Mouse (Mus musculus) forebrain, postnatal 0 days (tissue): Measurements from ENCODE around the gene Piezo1. TPM values are rescaled to one million over a fixed set of nuclear protein-coding genes. Genes with fewer than 3 reads are reported as not detected.

ENCODE experiments used
- ATAC-seq: fragments of 200-750 bp; cut with Nextera tagmentation; 2 replicates; pipeline ENCODE4 v1.8.0; 2017; ENCODE audit warnings: mild to moderate bottlenecking, moderate library complexity
- DNase-seq: peaks from one replicate; pipeline ENCODE4 v3.0.0-alpha.2; 2015
- H3K27ac ChIP-seq: fragments of 300-500 bp; sonication (generic); 2 replicates; pipeline ENCODE4 v1.5.1; 2014; ENCODE audit warnings: low read depth, mild to moderate bottlenecking, antibody characterized with exemption, low read length, moderate library complexity, mixed read lengths
- H3K27me3 ChIP-seq: fragments of 300-500 bp; sonication (generic); 2 replicates; pipeline ENCODE4 v1.6.1; 2014; ENCODE audit warnings: mild to moderate bottlenecking, low read length, mixed read lengths; ENCODE audit not compliant: insufficient read depth
- H3K36me3 ChIP-seq: fragments of 300-500 bp; sonication (generic); 2 replicates; pipeline ENCODE4 v1.6.1; 2014; ENCODE audit warnings: mild to moderate bottlenecking, moderate library complexity; ENCODE audit not compliant: insufficient read depth
- H3K4me1 ChIP-seq: fragments of 300-500 bp; sonication (generic); 2 replicates; pipeline ENCODE4 v1.6.1; 2014; ENCODE audit warnings: antibody characterized with exemption; ENCODE audit not compliant: insufficient read depth
- H3K4me2 ChIP-seq: fragments of 300-500 bp; sonication (generic); 2 replicates; pipeline ENCODE4 v1.6.1; 2014; ENCODE audit warnings: low read depth, mild to moderate bottlenecking, moderate library complexity
- H3K4me3 ChIP-seq: fragments of 300-500 bp; sonication (generic); 2 replicates; pipeline ENCODE4 v1.5.1; 2014; ENCODE audit warnings: low read depth, low read length, mixed read lengths
- H3K9ac ChIP-seq: fragments of 300-500 bp; sonication (generic); 2 replicates; pipeline ENCODE4 v1.6.1; 2014; ENCODE audit warnings: mild to moderate bottlenecking
- H3K9me3 ChIP-seq: fragments of 300-500 bp; sonication (generic); 2 replicates; pipeline ENCODE4 v1.6.1; 2016; ENCODE audit warnings: low read length
- CTCF ChIP-seq: sonication (generic); IDR thresholded peaks from 2 replicates; pipeline ENCODE4 v1.5.1; 2016; ENCODE audit warnings: antibody characterized with exemption, control low read depth, low read depth
- WGBS: fragments of 180-500 bp; shearing (Covaris S2); extraction: QIAGEN DNeasy Blood & Tissue Kit; methylation state at CpG from one replicate; pipeline ENCODE4 v1.1.7; 2014; 5-methylcytosine and 5-hydroxymethylcytosine counted together
- polyA plus RNA-seq: library from polyadenylated mRNA; unstranded; fragments of >200 nt; fragmentation: Nextera tagmentation; extraction: Ambion mirVana; gene quantifications from 2 replicates; pipeline ENCODE4 v1.2.1, GENCODE M21; 2015
- total RNA-seq: library from RNA; depleted of rRNA; stranded (reverse); fragments of >200 nt; gene quantifications from 2 replicates; pipeline ENCODE4 v1.2.3, GENCODE M21; 2014

Piezo1 gene
- total and polyA plus RNA-seq, 2 experiments from 2014 or later = 1.4 to 15.1 TPM

DNA sequence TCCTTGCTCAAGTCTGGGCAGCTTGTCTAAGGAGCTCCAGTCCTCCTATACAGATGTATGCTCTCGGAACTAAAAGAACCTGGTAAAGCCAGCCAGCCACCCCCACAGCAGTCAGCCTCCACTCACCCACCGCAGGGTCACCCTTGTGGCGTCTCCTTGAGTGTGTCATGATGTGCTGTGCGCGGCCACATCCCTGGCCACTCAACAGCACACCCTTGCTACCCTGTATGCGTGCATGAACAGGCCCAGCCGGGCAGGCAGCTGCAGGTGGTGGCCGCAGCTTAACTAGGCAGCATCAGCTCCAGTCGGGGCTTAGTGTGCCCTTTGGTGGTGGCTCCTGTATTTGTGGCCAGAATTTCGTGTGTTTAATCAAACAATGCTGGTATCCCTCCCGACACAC lies 94.0 kb downstream of the Piezo1 start:
- H3K9me3 ChIP-seq = no peaks in the 10 kb centered on the region
- H3K27ac ChIP-seq = no peak overlapping the region
- TF ChIP-seq CTCF = no peak
- no peaks in the 10 kb centered on the region for H3K36me3 ChIP-seq
- ATAC-seq = no peak
- no peak for DNase-seq
- H3K4me3 ChIP-seq = no peak overlapping the region
- H3K4me1 ChIP-seq = no peaks in the 10 kb centered on the region
- WGBS = 76% methylated on average over 11 of the region's 11 CpGs
- H3K9ac ChIP-seq = no peak overlapping the region
- H3K4me2 ChIP-seq = no peak overlapping the region
- peaks cover 28% of the 10 kb centered on the region for H3K27me3 ChIP-seq

DNA sequence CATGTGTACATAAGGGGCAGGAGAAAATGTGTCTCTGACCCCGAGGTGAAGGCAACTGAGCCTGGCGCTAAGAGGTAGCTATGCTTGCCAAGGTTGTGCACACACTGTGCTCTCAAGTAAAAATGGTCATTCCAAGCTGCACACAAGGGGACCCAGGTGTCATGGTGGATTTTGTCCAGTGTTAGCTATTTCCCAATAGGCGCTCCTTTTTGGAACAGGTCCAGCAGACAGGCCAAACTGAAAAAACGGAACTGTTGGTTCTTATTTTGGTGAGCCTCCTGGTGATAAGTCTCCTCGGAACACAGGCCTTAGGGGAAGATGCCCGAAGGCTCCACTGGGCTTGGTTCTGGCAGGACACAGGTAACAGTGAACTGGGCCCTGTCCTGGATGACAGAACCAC lies 96.7 kb downstream of the Piezo1 start:
- no peak for DNase-seq
- H3K27ac ChIP-seq = no peak overlapping the region
- H3K4me2 ChIP-seq = no peak overlapping the region
- H3K4me1 ChIP-seq = no peaks in the 10 kb centered on the region
- no peak for TF ChIP-seq CTCF
- H3K4me3 ChIP-seq = no peak overlapping the region
- 87% methylated on average over 6 of the region's 6 CpGs for WGBS
- no peak for ATAC-seq
- no peak overlapping the region for H3K9ac ChIP-seq
- peaks cover under 1% of the 10 kb centered on the region; the same call in 1 of the 2 replicates for H3K27me3 ChIP-seq
- no peaks in the 10 kb centered on the region for H3K36me3 ChIP-seq
- no peaks in the 10 kb centered on the region for H3K9me3 ChIP-seq

DNA sequence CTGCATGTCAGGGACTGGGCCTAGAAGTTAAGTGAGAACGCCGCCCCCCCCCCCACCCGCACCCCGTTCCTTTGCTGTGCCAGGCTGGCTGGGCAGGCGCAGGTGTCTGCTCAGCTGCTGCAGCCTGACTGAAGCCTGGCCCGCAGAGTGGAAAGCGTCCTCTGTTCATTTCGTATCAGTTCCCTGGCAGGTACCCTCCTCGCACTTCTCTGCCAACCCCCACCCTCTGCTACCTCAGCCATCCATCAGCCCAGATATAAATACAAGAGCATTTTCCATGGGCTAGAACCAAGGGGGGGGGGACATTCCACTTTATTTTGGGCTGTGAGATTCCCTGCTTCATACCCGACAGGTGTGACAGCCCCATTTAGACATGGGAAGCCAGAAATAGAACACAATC lies 99.0 kb downstream of the Piezo1 start:
- 86% methylated on average over 10 of the region's 10 CpGs for WGBS
- Histone ChIP-seq H3K36me3 (no peaks in the 10 kb centered on the region), H3K27ac (no peak overlapping the region)

DNA sequence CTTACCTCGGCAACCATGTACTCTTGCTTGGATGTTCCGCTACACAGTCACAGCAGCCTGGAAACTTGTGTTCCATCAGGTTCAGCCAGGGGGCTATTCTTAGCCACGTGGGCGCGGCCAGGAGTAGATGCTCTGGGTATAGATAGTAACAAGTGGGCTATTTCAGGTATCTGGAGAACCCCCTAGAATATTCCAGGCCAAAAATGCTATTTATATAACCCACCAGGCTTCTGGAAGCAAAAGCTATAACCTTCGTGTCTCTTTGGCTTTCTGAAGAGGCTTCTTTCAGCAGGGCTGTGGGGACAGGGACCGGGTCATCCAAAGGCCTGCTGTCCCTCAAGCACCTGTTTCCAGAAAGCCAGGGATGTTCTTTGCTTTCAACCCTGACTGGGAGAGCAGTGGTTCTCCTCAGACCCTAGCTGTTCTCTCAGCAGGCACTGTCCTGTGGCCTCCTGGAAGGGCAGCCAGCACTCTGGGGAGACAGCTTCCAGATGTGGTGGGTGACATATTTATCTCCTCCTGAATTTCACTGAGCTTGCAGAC lies 99.9 kb downstream of the Piezo1 start:
- H3K9ac ChIP-seq = no peak overlapping the region
- no peak for TF ChIP-seq CTCF
- DNase-seq = no peak
- H3K27ac ChIP-seq = no peak overlapping the region
- no peaks in the 10 kb centered on the region for H3K4me1 ChIP-seq
- H3K4me2 ChIP-seq = no peak overlapping the region
- H3K9me3 ChIP-seq = no peaks in the 10 kb centered on the region
- no peaks in the 10 kb centered on the region for H3K27me3 ChIP-seq
- 82% methylated on average over 7 of the region's 7 CpGs for WGBS
- ATAC-seq = no peak
- no peak overlapping the region for H3K4me3 ChIP-seq
- no peaks in the 10 kb centered on the region for H3K36me3 ChIP-seq

More for the DNA sequence above, 99.0 kb downstream of the Piezo1 start:
- Histone ChIP-seq H3K4me1 (no peaks in the 10 kb centered on the region), H3K9me3 (no peaks in the 10 kb centered on the region), H3K9ac (no peak overlapping the region), H3K4me3 (no peak overlapping the region), H3K27me3 (no peaks in the 10 kb centered on the region), H3K4me2 (no peak overlapping the region)
- DNase-seq (no peak), ATAC-seq (no peak)
- TF ChIP-seq CTCF = no peak

DNA sequence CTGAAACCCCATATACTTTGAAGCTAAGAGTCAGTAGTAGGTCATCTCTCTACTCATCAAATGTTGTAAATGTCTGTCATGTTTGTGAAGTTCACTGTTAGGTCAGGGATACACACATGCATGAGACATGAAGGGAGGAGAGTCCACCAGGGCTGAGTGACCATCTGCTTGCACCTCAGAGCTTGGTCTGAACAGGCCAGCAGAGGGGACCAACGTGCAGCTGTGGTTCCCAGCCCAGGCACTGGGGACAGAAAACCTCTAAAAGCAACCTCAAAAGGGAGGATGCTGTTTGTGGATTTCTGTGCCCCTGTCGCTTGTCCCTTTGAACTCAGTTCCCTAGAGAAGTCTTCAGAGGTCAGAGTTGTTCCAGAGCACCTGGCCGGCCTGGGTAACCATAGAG lies 105.9 kb downstream of the Piezo1 start:
- Histone ChIP-seq H3K4me1 (peaks cover 12% of the 10 kb centered on the region), H3K36me3 (no peaks in the 10 kb centered on the region), H3K9ac (no peak overlapping the region), H3K9me3 (no peaks in the 10 kb centered on the region), H3K4me3 (no peak overlapping the region), H3K27me3 (no peaks in the 10 kb centered on the region), H3K27ac (no peak overlapping the region), H3K4me2 (peak overlapping the region; percentile 79; the same call in 1 of the 2 replicates)
- no peak for DNase-seq
- peak; percentile 32 for TF ChIP-seq CTCF
- ATAC-seq = no peak
- 72% methylated on average over 3 of the region's 3 CpGs for WGBS

DNA sequence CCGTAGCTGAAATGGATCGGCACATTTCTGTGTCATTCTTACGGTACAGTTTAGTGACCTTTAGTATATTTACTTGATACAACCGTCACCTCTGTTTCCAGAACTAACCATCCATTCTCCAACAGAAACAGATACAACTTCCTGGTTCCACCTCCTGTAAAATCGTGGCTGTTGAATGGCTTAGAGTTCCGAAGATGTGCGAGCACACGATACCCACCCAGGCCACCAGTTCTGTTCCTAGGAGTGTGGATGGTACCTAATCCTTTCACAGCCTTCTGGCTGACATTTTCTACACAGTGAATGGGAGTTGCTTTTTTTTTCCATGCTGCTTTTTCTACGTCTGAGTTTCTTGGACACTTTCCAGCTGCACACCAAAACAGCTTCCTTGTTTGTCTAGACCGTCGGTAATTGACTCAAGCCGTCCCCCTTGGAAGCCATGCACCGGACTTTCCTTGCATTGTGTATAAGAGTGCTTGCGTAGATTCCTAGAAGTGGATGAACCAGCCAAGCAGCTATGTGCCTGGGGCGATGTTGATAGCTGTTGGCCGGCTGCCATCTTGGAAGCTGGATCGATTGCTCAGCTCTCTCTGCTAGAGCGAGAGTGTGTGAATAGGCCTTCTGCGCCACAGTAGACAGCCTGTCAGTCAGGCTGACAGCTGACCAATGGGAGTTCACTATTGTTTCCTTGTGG lies 106.9 kb downstream of the Piezo1 start:
- no peaks in the 10 kb centered on the region for H3K27me3 ChIP-seq
- H3K4me2 ChIP-seq = peak overlapping the region; percentile 79
- peak overlapping the region; percentile 84 for H3K9ac ChIP-seq
- DNase-seq = peak; percentile 91
- no peak for TF ChIP-seq CTCF
- peak overlapping the region; percentile 96 for H3K27ac ChIP-seq
- peaks cover 3% of the 10 kb centered on the region for H3K36me3 ChIP-seq
- 3% methylated on average over 19 of the region's 19 CpGs for WGBS
- no peaks in the 10 kb centered on the region for H3K9me3 ChIP-seq
- ATAC-seq = peak; percentile 23
- peak overlapping the region; percentile 84 for H3K4me3 ChIP-seq
- peaks cover 12% of the 10 kb centered on the region for H3K4me1 ChIP-seq

DNA sequence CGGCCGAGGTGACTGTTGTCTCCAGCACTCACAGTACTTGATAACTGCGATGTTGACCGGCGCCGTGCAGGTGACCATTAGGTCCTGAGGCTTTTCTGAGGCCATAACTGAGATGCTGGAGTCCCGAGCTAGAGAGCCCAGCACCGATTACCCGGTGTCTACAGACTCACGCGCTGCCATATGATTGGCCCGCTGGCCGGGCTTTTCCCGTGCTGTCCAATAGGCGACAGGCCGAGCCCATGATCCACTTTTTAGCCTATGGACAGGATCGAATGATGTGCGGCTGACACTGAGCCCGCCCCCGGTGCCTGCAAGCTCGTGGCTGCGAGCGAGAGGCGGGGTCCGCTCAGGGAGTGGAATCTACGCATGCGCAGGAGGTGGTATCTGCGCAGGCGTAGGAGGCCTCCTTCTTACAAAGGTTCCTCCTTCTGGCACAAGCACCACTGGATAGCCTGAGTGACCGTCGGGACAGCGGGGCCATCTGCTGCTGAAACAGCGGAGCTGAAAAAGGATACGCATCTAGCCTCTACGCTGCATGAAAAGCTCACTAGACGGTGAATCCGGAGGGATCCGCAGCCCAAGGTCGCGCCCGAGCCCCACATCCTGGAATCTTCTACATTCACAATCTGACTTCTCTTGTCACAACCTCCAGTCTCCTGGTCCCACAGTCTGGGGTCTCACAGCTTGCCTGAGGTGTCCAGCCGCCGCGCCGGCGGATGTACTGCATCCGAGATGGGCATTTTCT lies 107.7 kb downstream of the Piezo1 start, which contains the start of gene Mvd:
Mvd (minus strand) TSS at position 161 of the 745 bp plus-strand sequence.
- WGBS = under 1% methylated on average over 47 of the region's 47 CpGs
- ATAC-seq (peak; percentile 99), DNase-seq (peak; percentile 100)

More for the DNA sequence above, 107.7 kb downstream of the Piezo1 start, which contains the start of gene Mvd:
- H3K9ac ChIP-seq = peak within 1 kb of the TSS; percentile 84
- TF ChIP-seq CTCF = peak; percentile 40; the same call in 1 of the 2 replicates
- H3K9me3 ChIP-seq = no peaks in the 10 kb centered on the region
- H3K4me3 ChIP-seq = peak within 1 kb of the TSS; percentile 84
- H3K4me2 ChIP-seq = peak within 1 kb of the TSS; percentile 89
- no peaks in the 10 kb centered on the region for H3K27me3 ChIP-seq
- H3K27ac ChIP-seq = peak within 1 kb of the TSS; percentile 96
- H3K4me1 ChIP-seq = peaks cover 12% of the 10 kb centered on the region
- H3K36me3 ChIP-seq = peaks cover 8% of the 10 kb centered on the region
